Mouse (Mus musculus): ENCODE measurements around the gene Coq9.
"Not testable (repeated sequence)": the region's sequence is repeated elsewhere in the genome, so short reads cannot be mapped to it uniquely, and the experiment has no call there.

DNA sequence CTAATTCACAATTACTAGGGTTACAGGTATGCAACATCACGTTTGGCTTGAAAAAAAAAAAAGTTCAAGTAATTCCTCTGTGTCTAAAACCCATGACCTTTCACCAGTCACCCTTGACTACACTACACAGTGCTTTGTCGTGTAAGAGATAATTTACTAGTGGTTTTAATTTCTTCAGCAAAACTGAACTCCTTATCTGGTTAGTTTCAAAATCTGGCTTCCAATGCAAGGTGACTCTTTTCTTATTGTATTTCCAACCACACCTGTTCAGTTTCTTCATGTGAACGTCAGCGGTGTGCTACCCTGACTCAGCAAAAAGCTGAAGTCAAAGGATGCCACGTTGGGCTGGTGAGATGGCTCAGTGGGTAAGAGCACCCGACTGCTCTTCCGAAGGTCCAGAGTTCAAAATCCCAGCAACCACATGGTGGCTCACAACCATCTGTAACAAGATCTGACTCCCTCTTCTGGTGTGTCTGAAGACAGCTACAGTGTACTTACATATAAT is 4.2 kb upstream of the Coq9 start:
- not testable (repeated sequence) for TF ChIP-seq POLR2A (IDR thresholded peaks at IDR 0.05; ENCODE audit: low read depth, low read length); CTCF (conservative IDR thresholded peaks at IDR 0.05; ENCODE audit: insufficient read depth, insufficient read length, low read depth, low read length)
